Mouse (Mus musculus) heart, postnatal 14 days (tissue): ENCODE data around the gene Gm21897. TPM values are rescaled to one million over a fixed set of nuclear protein-coding genes. Genes with fewer than 3 reads are reported as not detected.
"Not testable (repeated sequence)": the region's sequence is repeated elsewhere in the genome, so short reads cannot be mapped to it uniquely, and the experiment has no call there.

ENCODE experiments used
- DNase-seq, 2 experiments: peaks; one replicate each; pipeline ENCODE4 v3.0.0; 2021 to 2022
- intact Hi-C: fragments of 180-260 bp; cut with DNase I; formaldehyde crosslinking; loops from one replicate; pipeline ENCODE4 v1.15.1; 2025
- long read RNA-seq, 2 experiments: library from polyadenylated mRNA; stranded (forward); transcript quantifications; one replicate each; pipeline ENCODE4 v2.0.0; 2021
- total RNA-seq, 2 experiments: library from RNA; stranded (reverse); gene quantifications; 2 replicates each; pipeline ENCODE4 v1.2.3; 2021

Gene Gm21897
- not detected for total RNA-seq
- long read RNA-seq, experiment 1: 0 reads
- long read RNA-seq, experiment 2: 0 reads

GRCm38 (mm10) chr16:15317158-15317557, at the start of gene Gm21897:
Gene Gm21897 (plus strand): TSS chr16:15317458.
- DNase-seq, intact Hi-C loops: not testable (repeated sequence)

- no peak for DNase-seq
- intact Hi-C loops: no loop called here
These were observed 45.0 kb upstream of the Gm21897 start for GRCm38 (mm10) chr16:15272291-15272690.

GRCm38 (mm10) chr16:15277461-15277860, 39.8 kb upstream of the Gm21897 start:
- intact Hi-C loops: no loop called here
- DNase-seq: no peak

GRCm38 (mm10) chr16:15293041-15293440, 24.2 kb upstream of the Gm21897 start:
- intact Hi-C loops: no loop called here
- DNase-seq: no peak

- DNase-seq: no peak
- intact Hi-C loops: no loop called here
These were observed 23.0 kb upstream of the Gm21897 start for GRCm38 (mm10) chr16:15294289-15294688.

GRCm38 (mm10) chr16:15294911-15295659, 22.2 kb upstream of the Gm21897 start:
- peak; percentile 10 to 49 for DNase-seq
- intact Hi-C loops: loop anchor here (1.0 to 5.0 kb wide), 2 partner anchors 178 to 594 kb away; no protein-coding TSS in a partner anchor

- intact Hi-C loops: no loop called here
- DNase-seq: no peak
These were observed 17.3 kb downstream of the Gm21897 start for GRCm38 (mm10) chr16:15334526-15334925.

GRCm38 (mm10) chr16:15339051-15339450, 21.8 kb downstream of the Gm21897 start:
- no peak for DNase-seq
- intact Hi-C loops: no loop called here

- intact Hi-C loops: no loop called here
- DNase-seq: no peak
These were observed 28.8 kb downstream of the Gm21897 start for GRCm38 (mm10) chr16:15346045-15346444.

- intact Hi-C loops: no loop called here
- no peak for DNase-seq
These were observed 32.1 kb downstream of the Gm21897 start for GRCm38 (mm10) chr16:15349381-15349780.

- DNase-seq: no peak
- intact Hi-C loops: no loop called here
These were observed 34.0 kb downstream of the Gm21897 start for GRCm38 (mm10) chr16:15351301-15351700.

GRCm38 (mm10) chr16:15352320-15352719, 35.1 kb downstream of the Gm21897 start:
- DNase-seq: no peak
- intact Hi-C loops: no loop called here

GRCm38 (mm10) chr16:15354901-15355300, 37.6 kb downstream of the Gm21897 start:
- intact Hi-C loops: loop anchor here (5.0 kb wide), 1 partner anchor 653 kb away; no protein-coding TSS in a partner anchor
- no peak for DNase-seq

- peak in 1 of 2 experiments; percentile 9 for DNase-seq
- intact Hi-C loops: loop anchor here (5.0 kb wide), 1 partner anchor 653 kb away; no protein-coding TSS in a partner anchor
These were observed 38.1 kb downstream of the Gm21897 start for GRCm38 (mm10) chr16:15355339-15355738.

- intact Hi-C loops: loop anchor here (5.0 kb wide), 1 partner anchor 655 kb away; no protein-coding TSS in a partner anchor
These were observed 40.5 kb downstream of the Gm21897 start for GRCm38 (mm10) chr16:15357766-15358165.

GRCm38 (mm10) chr16:15359110-15359782, 42.0 kb downstream of the Gm21897 start:
- no peak for DNase-seq
- intact Hi-C loops: loop anchor here (5.0 kb wide), 1 partner anchor 657 kb away; no protein-coding TSS in a partner anchor

More at GRCm38 (mm10) chr16:15357766-15358165, 40.5 kb downstream of the Gm21897 start:
- no peak for DNase-seq

GRCm38 (mm10) chr16:15360825-15361224, 43.6 kb downstream of the Gm21897 start:
- DNase-seq: no peak
- intact Hi-C loops: no loop called here
